Mouse (Mus musculus): ENCODE measurements around the gene Dnajc3.
"Not testable (repeated sequence)": the region's sequence is repeated elsewhere in the genome, so short reads cannot be mapped to it uniquely, and the experiment has no call there.

The Dnajc3 gene

DNA sequence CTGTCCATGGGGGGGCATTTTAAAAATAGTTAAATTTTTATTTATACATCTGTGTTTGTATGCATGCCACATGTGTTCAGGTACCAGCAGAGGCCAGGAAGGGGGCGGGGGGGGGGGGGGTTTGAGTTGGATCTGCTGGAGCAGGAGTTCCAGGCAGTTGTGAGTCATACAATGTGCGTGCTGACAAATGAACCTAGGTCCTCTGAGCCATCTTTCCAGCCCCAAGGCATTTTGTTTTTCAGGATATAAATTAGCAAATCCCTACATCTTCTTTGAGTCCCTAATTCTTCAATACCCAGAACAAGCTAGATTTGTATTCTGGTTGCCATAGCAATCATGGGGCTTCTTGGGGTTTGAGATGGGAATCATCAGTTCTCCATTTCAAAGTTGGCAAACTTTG, 6.6 kb upstream of the Dnajc3 start:
- no peak for DNase-seq

DNA sequence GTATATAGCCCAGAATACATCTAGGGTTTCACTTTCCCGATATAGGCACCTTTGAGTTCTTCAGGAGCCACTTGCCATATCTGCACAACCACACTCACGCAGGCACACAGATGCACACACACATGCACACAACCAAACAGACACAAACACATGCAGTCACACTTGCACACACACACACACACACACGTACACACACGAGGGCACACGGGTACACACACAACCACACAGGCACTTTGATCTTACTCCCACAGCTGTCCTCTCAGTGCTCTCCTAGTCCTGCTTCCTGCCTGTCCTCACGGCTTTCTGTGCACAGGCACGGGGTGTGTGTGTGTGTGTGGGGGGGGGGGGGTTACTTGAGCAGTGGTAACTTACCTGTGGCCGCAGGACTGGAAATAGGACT, 4.8 kb upstream of the Dnajc3 start:
- DNase-seq = no peak

DNA sequence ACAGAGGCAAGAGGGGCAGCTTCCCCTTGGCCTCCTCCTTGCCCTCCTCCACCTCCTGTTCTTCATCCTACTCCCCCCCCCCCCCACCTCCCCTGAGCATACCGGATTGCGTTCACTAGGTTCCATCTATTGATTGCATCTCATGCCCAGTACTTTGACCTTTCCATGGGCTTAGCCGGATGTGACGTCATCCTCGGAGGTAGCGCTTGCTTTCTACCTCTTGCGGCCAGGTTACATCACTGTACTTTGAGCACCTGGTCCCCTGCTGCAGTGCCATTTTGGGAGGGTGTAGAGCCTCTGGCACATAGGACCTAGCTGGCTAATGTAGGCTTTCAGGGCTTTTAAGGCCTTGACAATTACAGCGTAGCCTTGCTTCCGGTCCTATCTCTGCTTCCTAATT, 3.1 kb upstream of the Dnajc3 start:
- DNase-seq = no peak

DNA sequence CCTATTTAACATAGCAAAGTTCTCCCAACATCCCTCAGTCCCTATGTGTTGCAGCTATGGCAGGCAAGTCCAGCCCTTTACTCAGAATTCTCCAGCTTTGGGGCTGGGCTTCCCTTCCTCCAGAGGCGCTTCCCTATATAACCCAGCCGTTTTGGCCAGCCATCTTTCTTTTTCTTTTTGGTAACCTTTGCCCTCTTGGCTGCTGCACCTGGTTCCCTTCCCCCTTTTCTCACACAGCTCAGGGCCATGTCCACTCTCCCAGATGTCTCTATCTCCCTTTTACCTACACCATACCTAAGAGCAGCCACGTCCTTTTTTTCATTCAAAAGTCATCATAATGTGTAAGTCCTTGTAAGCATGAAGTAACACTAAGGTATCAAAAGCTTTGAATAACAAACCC, 1.5 kb upstream of the Dnajc3 start:
- DNase-seq = no peak

DNA sequence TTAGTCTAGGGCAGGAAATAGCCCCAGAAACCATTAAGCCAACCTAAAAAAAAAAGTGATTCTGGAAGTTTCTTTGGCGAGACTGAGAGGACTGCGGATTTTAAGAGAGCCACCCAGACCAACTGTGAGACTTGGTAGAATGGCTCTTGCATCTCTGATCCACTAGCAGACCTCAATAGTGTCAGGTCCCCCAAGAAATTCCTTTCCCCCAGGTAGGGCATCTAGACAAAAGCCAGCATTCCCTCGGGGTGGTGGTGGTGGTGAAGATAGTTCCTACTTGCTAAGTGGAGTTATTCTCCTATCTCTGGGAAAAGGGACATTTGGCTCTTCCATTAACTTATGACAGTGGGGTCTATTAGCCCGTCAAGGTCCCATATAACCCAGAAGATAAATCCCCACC, 824 bp upstream of the Dnajc3 start:
- DNase-seq = no peak

DNA sequence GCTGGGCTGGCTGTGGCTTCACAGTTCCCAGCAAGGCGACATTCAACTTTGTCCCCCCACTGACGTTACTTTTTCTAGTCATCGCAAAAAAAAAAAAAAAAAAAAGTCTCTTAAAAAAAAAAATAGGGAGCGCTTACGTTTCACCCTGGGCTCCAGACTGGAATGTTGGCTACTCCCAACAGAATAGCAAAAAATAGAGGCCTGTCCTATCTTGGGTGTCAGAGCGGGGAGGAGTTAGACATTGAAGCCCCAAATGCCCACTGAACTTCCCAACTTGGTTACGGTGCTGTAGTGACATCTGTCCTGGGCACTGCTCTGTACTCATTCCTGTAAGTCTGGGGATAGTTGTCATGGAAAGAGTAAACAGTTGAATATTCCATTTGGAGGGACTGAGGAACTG, 775 bp downstream of the Dnajc3 start:
- DNase-seq = peak in 1 of 2 experiments; percentile 17

DNA sequence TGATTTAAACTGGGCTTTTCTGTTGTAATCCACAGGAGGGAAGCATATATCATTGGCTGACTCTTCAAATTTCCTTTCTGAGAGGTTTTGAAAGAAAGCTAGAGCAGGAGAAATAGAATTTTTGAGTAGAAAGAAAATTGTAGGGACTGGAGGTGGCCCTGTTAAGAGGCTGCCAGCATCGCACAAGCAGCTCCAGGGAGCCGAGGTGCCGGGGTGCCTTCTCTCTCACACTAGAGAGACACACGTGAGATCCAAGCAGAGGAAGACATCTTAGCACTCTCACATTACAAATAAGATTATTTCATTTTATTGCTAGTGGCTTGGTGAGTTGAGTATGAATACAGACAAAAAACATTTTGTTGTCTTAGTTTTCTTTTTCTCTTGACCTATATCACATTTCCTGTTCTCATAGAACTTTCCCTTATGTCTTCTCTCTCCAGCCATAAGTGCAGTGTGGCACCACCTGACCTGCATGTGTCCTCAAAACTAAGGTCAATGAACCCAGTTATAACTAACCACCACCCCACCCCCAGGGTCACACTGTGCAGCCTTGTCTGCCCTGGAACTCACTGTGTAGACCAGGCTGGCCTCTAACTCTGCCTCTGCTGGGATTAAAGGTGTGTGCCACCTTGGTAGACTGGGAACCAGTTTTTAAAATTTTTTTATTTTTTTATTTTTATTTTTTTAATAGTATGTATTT, 3.2 kb downstream of the Dnajc3 start:
- no peak for DNase-seq

DNA sequence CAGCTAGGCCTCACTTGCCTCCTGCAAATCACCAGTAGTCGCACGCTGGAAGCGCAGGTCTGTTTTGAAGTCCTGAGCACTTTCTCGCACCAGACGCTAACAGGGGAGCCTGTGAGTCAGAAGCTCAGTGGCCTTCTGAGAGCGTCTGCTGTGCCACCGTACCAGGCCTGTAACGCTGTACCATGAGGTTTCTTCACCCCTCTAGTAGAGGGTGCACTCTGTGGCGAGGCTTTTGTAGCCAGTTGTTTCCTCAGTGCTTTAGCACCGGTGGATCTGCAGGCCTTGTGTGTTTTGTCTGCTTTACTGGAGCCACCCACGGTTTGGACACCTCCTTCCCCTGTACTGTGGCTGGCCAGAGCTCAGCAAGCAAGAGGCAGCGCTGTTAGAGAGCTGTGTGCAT, 4.3 kb downstream of the Dnajc3 start:
- DNase-seq = peak; percentile 7 to 19

DNA sequence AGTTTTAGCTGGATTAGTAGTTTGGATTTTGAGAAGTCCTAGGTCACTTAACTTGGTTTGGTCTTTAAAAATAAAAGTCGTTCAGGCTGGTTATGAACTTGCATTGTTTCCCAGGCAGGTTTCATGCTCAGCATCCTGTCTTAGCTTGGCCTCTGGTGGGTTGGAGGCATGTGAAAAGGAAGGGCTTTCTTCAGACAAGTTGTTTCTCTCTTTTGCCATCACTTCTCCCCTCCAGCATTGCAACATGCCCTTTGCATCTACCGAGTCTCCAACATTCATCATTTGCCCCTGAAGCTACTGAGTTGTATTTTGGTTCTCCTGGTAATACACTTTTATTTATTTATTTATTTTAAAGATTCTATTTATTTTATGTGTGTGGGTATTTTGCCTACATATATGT, 6.9 kb downstream of the Dnajc3 start:
- DNase-seq = no peak

DNA sequence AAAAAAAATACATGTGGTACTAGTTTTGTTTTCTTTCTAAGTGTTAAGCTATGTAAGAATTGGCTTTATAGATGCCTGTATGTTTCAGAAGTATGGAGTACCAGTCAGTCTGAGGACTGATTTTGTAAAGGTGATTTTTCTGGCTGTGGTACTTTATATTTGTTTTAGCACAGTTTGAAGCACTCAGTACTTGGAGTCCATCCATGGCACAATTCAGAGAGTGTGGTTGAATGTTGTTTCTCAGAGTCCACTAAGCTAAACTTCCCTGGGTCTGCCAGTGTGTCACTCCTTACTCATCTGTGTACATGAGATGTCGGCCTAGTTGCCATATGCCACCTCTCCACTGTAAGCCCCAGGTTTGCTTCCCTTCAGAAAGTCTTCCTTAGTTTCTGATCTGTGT, 11.1 kb downstream of the Dnajc3 start:
- DNase-seq = no peak

DNA sequence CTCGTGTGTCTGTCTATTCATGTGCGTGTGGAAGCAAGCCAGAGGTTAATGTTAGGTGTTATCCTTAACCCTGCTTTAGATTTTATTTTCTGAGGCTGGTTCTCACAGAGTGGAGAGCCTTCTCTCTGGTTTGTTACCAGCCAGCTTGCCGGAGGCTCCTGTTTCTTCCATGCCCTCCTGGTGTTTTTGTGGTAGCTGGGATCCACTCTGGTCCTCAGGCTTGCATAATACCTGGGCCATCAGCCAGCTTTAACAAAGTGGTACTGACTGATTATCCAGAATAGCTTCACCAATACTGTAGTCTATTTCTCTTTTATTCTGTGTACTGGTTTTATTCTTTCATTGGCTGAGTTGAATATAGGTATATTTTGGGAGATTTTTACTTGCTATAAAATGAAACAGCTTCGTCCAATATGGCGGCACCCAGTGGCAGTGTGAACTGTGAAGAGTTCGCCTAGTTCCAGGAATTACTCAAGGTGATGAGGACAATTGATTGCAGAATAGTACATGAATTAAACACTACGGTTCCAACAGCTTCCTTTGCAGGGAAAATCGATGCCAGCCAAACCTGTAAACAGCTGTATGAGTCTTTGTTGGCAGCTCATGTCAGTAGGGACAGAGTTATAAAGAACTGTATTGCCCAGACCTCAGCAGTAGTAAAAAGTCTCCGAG, 14.3 kb downstream of the Dnajc3 start:
- DNase-seq = peak in 1 of 2 experiments; percentile 14

DNA sequence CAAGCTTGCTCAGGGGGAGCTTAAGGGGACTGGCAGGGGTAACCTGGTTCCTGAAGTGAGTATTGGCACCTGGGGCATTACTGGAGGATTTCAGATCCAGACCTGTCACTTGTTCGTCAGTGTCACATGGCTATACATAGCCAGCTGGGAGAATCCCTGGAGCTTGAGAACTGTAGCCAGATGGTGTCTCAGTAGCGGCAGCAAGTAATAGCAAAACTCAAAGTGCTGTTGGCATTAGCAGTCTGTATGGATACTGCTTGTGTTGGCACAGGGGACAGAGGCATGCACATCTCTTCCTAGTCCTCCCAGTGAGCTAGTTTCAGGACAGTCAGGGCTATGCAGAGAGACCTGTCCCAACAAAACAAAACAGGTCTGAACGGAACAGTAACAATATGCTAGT, 20.2 kb downstream of the Dnajc3 start:
- DNase-seq = no peak

DNA sequence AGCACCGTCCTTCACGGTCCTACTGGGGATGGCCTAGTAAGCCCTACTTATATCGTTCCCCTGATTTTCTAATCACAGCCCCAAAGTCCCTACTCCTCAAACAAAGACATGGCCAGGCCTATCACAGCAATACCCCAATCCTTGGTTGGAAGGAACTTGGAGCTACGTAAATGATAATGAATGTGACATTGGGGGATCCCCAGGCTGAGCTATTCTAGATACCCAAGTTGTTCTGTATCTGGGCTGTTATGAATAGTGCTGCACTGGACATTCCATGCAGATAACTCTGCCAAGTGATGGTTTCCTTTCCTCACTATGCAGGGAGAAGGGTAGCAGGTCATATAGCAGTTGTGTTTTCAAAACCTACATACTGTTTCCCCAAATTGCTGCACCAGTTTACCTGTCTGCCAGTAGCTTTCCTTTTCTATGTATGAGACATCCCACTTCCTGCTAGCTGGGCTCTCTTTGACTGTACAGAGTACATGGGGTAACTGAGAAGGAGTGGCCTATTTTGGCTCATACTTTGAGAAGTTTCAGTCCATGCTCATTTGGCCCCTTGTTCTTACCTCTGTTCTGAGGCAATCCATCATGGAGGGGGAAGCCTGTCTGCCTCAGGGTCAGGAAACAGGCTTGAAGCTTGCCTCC, 27.7 kb downstream of the Dnajc3 start:
- no peak for DNase-seq

DNA sequence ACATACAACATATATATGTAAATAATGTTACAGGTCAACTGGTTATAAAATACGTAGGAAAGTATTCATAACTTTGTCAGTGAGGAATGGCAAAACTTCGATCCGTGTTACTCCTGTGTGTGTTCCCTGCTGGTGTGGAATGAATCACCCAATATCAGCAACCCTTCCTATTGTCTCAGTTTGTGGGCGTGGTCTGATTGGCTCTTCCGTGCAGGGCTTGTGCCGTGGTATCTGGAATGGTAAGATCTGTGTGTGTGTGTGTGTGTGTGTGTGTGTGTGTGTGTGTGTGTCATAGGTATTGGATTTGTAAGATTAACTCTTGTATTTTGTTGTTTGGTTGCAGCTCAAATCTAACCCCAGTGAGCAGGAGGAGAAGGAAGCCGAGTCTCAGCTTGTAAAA, 29.9 kb downstream of the Dnajc3 start:
- no peak for DNase-seq

DNA sequence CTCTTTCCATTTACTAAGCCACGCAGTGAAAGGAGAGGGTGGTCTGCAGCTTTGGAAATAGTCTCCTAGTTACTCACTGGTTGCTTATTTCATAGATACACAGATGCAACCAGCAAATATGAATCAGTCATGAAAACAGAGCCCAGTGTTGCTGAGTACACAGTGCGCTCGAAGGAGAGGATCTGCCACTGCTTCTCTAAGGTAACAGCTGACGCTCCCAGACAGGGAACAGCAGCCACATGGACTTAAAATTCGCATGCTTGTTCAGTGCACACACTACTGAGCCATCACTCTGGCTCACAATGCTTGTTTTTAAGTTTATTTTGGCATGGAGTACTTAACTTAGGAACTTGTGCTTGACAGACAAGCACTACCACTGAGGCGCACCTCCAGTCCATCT, 34.5 kb downstream of the Dnajc3 start:
- no peak for DNase-seq

DNA sequence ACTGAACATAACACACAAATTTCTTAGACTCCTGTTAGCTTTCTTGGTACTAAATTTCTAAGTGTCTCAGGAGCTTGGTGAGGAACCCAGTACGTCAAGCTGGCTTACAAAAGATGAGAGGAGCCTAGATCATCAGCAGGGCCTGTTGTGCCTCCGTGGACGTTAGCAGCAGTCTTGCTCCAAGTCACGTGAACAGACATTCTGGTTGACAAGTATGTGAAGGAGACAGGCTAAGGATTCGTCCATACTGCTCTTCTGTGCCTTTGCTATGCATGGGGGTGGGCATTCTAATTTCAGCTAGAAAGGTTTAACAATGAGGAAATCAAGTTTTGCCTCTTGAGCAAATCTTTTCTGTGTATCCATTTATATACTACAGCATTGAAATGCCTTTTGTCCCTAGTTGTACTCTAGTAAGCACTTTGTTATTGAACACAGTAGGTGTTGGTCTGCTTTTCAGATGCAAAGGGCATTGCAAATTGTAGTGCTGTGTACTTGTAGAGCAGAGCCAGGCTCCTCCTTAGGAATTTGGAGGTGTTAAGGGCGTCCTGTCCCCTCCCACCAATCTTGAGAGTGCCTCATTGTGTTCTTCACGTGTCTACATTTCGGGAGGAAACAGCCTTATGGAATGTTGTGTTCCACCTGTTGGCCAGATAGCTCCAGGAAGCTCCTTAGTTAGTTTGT, 39.5 kb downstream of the Dnajc3 start:
- no peak for DNase-seq

DNA sequence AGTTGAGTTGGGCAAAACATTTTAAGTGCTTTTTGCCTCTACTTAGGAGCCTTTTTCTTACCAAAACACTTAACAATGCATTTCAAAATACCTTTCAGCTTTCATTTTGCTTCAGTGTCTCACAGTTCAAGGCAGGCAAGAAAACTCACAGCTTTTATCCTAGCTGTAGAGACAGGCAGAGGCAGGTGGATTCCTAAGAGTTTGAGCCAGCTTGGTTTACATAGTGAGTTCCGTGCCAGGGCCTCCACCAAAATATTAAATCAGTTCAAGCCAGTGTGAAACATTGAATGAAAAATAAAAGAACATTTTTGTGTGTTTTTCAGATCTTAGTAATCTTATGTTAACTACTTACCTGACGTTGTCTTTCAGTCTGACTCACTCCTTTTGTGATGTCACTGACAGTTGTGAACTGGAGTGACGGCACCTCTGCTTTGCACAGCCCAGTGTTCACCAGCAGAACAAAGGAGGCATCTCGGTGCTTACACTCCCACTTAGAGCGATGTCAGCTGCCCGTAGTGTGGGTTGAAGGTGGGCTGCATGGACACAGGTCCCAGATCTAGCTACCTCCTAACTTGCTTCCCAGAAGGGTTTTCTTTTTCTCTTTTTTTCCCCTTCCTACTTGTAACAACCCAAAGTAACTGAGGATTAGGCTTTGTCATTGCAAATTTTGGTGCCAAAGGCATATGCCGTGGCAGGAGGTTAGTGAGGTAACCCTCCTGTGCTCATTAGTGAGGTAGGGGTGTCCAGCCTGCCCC, 42.0 kb downstream of the Dnajc3 start:
- no peak for DNase-seq

DNA sequence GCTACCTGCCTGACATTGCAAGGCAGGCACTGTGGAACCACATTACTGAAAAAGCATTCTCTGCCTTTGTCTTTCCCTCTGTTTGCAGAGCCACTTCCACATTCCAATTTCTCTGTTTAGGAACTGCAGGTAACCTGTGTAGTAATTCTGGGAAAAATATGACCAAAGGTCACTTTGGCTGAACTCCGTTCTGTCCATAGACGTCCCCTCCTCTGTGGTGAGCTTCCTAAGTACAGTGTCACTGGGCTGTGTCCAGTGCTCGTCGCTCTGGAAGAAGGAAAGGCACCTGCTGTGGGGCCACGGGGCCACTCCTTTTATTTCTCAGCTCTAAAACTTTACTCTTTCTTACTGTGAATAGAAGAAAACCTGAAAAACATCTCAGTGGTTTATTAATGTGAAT, 42.6 kb downstream of the Dnajc3 start:
- DNase-seq = no peak

DNA sequence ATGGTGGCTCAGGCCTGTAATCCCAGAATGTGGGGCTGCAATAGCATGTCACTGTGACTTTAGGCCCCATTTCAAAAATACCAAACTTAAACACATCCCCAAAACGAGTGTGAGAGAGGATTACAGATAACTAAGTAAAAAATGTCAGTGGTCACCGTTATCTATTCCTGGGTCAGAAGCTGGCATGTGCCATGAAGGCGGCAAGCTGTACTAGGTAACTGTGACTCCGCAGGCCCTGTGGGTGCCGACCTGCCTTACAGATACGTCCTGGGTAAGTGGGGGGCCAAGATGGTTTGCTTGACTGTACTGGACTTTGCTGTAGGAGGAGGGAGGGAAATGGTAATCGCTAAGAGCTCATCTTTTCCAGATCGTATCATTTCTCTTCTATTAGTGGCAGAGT, 43.1 kb downstream of the Dnajc3 start:
- DNase-seq = no peak

DNA sequence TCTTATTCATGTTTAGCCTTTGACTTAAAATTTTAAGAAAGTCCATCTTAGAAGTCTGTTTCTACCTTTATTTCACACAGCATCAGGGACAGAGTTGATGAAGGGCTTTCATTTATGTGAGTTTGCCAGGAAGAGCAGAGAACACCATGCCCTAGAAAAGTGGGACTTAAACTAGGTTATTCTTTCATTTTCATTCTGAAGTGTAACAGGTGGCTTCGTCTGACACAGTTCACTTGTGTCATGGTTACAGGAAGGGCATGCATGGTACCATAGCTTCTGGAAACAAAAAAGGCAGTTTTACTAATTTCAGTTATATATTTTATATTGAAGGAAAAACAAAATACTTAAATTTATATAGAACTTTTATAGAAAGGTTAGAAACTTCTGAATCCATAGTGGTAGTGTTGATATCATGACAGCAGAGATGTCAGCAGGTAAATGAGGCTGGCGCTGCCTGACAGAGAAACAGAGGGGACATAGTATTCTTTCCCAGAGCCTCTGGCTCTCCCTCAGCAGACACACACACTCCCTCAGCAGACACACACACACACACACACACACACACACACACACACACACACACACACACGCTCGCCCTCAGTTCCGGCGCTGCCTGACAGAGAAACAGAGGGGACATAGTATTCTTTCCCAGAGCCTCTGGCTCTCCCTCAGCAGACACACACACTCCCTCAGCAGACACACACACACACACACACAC, 44.1 kb downstream of the Dnajc3 start:
- DNase-seq = not testable (repeated sequence)

DNA sequence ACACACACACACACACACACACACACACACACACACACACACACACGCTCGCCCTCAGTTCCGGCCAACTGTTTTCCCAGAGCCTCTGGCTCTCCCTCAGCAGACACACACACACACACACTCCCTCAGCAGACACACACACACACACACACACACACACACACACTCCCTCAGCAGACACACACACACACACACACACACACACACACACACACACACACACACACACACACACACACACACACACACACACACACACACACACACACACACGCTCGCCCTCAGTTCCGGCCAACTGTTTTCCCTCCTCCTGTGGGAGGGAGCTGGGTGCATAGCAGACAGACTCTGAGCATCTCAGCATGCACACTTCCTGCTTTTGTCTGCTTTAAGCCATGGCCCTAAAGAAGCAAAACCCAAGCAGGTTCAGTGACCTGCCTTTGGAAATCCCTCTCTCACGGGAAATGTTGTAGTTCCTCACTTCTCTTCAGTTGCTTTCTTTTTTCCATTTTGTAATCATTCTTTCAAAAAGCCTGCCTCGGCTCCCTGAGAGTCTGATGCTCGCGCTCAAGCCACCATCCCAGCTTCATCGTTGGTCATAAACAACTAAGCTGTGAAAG, 44.8 kb downstream of the Dnajc3 start:
- not testable (repeated sequence) for DNase-seq

DNA sequence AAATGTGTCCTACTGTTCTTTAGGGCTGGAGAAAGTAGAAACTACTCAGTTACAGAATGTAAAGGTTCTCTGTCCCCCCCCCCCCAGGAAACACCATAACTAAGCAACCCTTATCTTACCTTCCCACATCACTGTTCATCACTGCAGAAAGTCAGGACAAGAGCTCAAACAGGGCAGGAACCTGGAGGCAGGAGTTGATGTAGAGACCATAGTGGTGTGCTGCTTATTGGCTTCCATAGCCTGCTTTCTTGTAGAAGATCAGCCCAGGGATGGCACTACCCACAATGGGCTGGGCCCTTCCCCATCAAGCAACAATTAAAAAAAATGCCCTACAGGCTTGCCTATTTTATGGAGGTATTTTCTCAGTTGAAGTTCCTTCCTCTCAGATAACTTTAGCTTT, 45.6 kb downstream of the Dnajc3 start:
- DNase-seq = no peak

Measured in cerebellum, postnatal 36 days (tissue).